Mouse (Mus musculus) T-helper 17 cell (primary cell): ENCODE results near the gene Vmn1r57.
"Not testable (repeated sequence)": the region's sequence is repeated elsewhere in the genome, so short reads cannot be mapped to it uniquely, and the experiment has no call there.

Experiments
- in situ Hi-C, 2 experiments: fragments of 300-600 bp; cut with MboI, MseI; formaldehyde crosslinking; loops; 1 replicate in 1 of 2; 2 replicates in 1 of 2; pipeline ENCODE4 v1.15.1; 2025; ENCODE audit warnings: high pct_unique_total_duplicates in 2 of 2

Gene Vmn1r57

GRCm38 (mm10) chr7:5218193-5218592, at the start of gene Vmn1r57:
Vmn1r57 (plus strand) TSS chr7:5218493.
- in situ Hi-C loops = not testable (repeated sequence)

GRCm38 (mm10) chr7:5196647-5197046, 21.6 kb upstream of the Vmn1r57 start, which contains the start of gene Vmn1r56:
Vmn1r56 (minus strand) TSS chr7:5196747.
- in situ Hi-C loops = not testable (repeated sequence)

GRCm38 (mm10) chr7:5263051-5263450, 44.8 kb downstream of the Vmn1r57 start:
- in situ Hi-C loops = no loop called here
